In the genomic region with DNA sequence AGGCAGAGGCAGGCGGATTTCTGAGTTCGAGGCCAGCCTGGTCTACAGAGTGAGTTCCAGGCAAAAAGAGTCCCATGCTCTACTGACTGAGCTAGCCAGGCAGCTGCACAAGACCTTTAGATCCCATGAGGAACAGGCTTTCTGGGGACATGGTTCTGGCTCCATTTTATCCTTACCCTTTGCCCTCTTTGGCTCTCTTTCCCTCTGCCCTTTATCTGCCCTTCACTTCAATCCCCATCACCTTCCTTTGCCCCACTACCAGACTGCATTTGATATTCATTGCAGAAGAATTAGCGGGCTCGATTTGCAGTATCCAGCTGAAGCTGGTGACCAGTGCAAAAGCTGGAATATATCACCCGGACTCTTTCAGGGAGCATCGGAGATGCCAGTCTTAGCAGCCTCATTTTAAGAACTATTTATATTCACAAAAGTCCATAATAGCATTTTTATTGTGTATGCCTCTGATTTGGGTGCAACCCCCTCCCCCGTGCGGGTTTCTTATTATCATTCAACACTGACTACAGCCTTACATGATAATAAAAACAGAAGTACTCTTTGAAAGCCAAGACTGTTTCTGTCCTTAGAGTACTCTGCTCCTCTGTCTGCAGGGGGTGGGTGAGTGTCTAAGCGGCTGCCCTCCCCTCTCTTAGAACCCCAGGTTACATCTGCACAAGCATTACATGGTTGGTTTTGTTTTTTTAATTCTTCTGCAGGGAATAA, we compare ENCODE assay signal across 1 mouse cellular context.
TF ChIP-seq lines count a peak whose summit lies in the region.

No protein-coding gene starts in this region.

TF ChIP-seq in MEL, 35 proteins besides CTCF, POLR2A, EP300 and RAD21:
- no peak for TF ChIP-seq ZKSCAN1 (IDR thresholded peaks at IDR 0.05; ENCODE audit: low read depth, low read length)
- no peak for TF ChIP-seq E2F4 (IDR thresholded peaks at IDR 0.05; ENCODE audit: borderline replicate concordance, low read depth, low read length)
- TF ChIP-seq RCOR1 (IDR thresholded peaks at IDR 0.05; ENCODE audit: low read depth, low read length) = peak; percentile 31; the same call in 1 of the 2 replicates
- TF ChIP-seq TAL1 (IDR thresholded peaks at IDR 0.05; ENCODE audit: low read length) = no peak
